Mouse (Mus musculus) adipocyte (in vitro differentiated cells): Measurements from ENCODE around the gene Ifrd2.

Experiments
- DNase-seq: peaks from one replicate; pipeline ENCODE4 v3.0.0-alpha.2; 2016; ENCODE audit warnings: low spot score

Gene Ifrd2

GRCm38 (mm10) chr9:107599842-107600241 is 12.4 kb downstream of the Ifrd2 start:
- no peak for DNase-seq

DNA sequence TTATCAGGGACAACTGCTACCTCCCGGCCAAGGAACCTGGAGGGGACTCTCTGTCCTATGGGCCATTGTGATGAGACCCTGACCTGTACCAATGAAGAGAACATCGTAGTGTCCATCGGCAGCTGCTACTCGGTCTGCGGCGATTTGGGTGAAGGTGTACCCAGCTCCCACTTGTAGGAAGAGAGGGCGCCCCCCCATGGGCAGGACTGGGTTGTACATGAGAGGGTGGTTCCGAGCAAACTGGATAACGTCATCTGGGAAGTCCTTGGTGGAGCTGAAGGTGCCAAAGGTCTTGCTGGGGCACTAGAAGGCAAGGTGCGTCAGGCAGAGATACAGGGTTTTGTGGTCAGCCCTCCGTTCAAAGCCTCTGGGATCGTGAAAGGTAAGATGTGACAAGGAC is 13.3 kb downstream of the Ifrd2 start:
- no peak for DNase-seq

- no peak for DNase-seq
Observed at GRCm38 (mm10) chr9:107601275-107601674, 13.8 kb downstream of the Ifrd2 start.

DNA sequence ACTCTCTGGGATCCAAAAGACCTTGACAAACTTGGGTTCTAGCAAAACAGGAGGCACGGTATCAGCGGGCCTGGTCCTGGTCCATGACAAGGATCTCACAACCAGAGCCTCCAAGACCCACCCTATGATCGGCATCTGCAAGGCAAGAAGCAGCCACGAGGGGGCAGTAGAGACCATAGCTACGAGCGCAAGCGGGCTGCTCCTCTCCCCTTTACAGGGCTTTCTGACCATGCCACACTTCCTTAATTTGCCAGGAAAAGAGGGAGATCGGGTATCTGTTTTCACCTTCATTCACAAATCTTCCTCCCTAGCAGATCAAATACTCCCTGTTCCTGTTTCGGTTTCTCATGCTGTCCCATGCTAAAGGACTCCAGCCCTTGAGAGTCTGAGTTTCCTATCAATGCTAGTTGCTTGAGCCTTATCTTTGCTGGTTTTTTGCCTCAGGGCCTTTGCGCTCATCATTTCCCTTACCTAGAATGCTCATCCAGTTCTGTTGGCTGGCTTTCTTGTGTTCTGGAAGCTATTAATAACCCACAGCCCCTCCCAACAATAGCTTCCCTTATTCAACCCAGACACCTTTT is 14.7 kb downstream of the Ifrd2 start:
- DNase-seq: peak; percentile 87

GRCm38 (mm10) chr9:107603251-107603650 is 15.8 kb downstream of the Ifrd2 start:
- no peak for DNase-seq

DNA sequence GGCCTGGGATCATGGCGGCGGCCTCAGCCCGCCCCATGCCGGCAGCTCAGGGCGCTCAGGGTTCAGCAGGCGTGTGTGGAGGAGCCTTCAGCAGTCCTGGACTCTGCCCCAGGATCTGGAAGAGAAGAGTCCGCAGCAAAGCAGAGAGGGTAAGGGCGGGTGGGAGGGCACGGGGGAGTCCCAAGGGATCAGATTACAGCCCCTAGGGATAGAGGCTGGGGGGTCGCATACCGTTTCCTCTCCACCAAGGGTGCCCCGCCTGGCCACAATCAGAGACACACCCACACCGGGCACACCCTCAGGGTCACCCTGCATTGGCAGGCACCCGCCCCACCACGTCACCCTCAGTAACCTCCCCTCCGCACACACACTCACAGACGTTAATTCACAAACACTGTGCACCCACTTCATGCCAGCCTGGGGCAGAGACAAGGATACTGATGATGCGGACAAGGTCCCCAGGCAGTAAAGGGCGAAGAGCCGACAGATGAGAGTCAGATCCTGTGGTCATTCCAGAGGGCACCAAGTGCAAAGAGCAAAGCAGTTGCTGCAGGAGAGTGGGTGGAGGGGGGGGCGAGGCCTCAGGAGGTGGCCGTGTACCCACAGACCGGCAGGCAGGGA is 17.7 kb downstream of the Ifrd2 start:
- no peak for DNase-seq

DNA sequence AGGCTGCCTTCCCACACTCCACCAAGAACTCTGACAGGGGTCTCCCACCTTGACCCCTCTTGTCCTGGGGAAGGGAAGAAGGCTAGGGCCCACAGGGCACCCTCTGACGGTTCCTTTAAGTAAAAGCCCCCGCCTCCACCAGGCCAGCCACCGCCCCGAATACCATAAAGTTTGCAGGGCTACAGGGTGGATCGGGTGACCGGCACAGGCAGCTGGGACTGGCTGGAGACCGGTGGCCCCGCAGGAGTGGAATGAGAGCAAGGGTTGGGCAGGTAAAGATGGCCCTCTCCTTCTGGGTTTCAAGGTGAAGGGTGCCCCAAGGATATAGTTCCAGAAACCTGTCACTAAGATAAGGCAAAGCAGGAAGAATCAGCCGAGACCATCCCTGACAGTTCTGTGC is 19.1 kb downstream of the Ifrd2 start:
- no peak for DNase-seq

DNA sequence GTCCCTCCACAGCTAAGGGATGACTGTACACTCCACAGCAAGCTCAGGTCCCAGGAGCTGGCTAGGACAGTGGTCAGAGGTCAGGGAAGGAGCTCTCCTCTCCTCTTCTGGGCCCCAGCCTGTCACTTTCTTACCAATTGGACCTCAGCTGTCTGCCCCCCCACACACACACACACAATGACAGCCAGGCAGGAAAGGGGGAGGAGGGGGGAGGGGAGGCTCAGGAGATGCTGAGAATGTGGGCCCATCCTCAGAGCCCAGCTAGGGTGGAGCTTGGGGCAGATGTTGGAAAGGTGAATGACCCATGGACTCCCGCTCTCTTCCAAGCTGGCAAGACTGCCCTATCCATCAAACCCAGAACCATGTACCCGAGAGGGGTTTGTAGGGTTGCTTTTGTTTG is 19.6 kb downstream of the Ifrd2 start:
- DNase-seq: no peak

DNA sequence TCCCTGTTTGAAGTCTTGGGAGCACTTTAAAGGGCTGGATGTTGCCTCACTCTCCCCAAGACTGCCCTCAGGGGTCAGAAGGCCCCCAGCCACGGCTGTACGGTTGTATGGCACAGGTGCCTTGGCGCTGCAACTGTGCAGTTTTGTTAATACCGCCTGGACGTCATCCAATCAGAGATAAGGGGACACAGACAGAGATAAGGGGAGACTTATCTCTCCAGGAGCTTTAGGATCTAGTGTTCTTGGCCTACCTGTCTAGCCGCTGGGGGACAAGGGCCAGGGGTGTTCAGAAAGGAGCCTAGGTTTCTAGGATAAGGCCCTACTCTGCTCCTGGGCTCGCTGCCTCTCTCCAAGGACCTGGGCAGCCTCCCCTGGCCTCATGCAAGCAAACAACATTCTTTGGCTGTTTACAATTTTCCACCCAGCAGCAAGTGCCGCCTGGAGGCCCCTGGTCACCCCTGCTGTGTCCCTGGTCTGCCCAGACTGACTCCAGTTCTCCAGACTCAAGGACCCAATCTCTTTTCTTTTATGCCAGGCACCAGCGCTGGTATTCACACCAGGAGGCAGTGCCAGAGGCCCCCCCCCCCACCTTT is 20.3 kb downstream of the Ifrd2 start:
- no peak for DNase-seq

DNA sequence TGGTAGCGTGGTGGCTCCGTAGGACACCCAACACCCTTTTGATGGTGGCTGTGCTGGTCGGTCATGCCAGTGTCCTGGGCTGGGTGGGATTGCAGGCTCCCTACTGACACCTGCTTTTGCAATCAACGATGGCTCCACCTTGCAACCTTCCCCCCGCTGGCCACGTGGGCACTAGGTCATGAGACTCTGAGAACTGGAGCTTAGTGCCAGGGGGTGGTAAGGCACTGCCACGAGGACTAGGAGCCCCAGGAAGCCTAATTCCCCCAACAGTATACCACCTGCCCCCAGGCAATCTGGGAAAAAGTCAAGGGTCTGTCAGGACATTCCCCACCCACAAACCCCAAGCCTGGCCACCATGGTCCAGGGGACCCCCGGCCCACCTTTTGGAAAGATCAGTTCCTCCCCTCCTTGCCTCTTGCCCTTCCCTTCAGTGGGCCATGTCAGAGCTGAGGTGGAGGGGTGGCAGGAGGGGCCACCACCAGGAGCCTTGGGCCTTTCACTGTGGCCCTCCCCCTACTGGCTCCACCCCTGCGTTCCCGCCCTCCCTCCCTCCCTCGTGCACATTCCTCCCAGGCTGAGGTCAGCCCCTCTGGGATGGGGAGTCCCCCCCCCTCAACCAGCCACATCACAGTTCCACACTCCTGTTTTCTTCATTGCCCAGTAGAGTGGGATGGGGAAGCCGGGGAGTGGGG is 21.4 kb downstream of the Ifrd2 start, which contains the start of gene Sema3b:
Gene Sema3b (minus strand): TSS at position 489 of the 692 bp plus-strand sequence.
- no peak for DNase-seq

- DNase-seq: no peak
Observed at GRCm38 (mm10) chr9:107609433-107609830, 22.0 kb downstream of the Ifrd2 start.

DNA sequence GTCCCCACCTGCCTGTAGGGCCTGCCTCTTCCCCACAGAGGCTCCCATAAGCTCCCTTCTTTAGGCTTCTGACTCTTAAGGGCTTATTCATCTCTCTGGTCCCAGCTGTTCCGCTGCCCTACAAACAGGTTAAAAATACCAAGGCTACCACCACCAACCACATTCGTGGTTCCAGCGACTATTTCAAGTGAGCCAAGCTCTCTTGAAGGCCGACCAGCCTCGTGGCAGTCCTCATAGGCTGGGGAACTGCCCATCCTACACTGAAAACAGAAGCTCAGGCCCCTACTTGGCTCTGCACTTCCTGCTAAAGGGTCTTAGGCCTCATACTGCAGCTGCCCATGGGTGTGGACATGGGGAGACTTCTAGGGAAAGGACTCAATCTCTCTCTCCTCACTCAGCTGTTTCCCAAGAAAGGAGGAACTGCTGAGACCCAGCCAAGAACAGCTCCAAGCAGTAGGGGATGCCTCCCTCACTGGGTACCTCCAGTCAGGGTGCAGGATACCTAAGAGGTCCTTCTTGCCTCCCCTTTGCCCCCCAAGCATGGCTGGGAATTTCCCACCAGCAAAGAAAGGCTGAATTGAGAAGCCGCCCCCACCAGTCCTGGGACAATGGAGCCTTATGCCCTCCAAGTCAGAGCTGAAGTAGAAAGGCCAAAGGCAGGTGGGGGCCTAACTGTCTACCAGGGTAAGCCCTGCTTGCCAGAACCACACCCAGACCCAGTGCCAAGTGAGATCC is 24.2 kb downstream of the Ifrd2 start:
- no peak for DNase-seq

- peak; percentile 94 for DNase-seq
Observed at GRCm38 (mm10) chr9:107612191-107612944, 24.9 kb downstream of the Ifrd2 start.

DNA sequence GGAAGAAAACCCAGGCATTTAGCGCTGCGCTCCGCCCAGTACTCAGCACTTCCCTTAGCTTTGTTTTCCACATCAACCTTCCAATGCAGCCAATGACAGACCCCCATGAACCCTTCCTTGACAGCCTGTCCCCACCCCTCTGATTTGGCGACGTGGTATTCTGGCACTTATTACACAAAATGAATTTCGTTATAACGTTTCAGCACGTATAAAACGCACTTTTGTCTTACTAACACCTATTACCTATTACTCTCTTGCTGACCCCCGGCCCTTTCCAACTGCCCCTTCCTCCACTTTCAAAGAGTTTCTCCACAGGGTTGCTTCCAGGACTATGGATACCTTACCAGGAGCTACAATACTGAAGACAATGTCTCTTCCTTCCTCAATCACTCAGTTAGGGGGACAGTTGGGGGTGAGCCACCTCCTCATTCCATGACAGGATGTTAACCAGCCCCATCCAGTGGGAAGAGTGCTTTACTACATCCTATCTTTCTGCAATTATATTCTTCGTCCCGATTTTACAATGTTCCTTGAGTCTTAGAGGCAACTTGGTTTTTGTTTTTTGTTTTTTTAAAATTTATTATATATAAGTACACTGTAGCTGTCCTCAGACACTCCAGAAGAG is 25.6 kb downstream of the Ifrd2 start:
- no peak for DNase-seq

GRCm38 (mm10) chr9:107615035-107615434 is 27.6 kb downstream of the Ifrd2 start:
- DNase-seq: no peak

GRCm38 (mm10) chr9:107617461-107617860 is 30.0 kb downstream of the Ifrd2 start:
- no peak for DNase-seq

DNA sequence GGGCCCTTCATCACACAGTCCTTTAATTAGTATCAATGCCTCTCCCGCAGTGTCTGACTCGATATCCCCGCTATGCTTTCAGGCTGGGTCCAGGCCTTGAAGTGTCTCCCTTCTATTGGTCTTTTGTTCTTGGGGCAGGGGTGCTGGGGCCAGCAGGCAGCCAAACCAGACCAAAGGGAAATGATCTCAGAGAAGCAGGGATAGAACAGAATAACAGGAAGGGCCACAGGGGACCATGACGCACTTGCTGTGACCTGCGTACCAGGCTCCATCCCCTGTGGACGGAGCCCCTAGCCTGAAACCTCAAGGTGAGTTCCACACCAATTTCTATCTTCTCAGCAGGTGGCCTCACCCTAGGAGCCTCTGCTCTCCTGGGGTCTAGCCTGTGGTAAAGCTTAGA is 30.7 kb downstream of the Ifrd2 start:
- DNase-seq: no peak

GRCm38 (mm10) chr9:107618778-107619545 is 31.5 kb downstream of the Ifrd2 start:
- DNase-seq: peak; percentile 66

- peak; percentile 33 for DNase-seq
Observed at GRCm38 (mm10) chr9:107619546-107619879, 32.1 kb downstream of the Ifrd2 start.

DNA sequence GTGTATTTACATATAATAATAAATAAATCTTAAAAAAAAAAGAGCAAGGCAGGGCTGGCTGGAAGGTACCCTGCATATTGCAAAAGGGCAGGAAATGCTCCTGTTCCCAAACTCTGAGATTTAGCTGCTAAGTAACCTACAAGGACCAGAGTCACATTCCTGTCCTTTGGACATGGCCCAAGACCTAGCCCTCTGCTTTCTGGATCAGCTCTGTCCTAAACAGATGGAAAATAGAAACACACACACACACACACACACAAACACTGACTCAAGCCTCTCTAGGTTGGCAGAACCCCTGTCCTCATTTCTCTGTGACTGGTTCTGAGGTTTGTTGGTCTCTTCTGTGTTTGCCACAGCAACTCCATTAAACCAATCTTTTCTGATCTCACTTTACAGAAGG is 33.5 kb downstream of the Ifrd2 start:
- peak; percentile 51 for DNase-seq

DNA sequence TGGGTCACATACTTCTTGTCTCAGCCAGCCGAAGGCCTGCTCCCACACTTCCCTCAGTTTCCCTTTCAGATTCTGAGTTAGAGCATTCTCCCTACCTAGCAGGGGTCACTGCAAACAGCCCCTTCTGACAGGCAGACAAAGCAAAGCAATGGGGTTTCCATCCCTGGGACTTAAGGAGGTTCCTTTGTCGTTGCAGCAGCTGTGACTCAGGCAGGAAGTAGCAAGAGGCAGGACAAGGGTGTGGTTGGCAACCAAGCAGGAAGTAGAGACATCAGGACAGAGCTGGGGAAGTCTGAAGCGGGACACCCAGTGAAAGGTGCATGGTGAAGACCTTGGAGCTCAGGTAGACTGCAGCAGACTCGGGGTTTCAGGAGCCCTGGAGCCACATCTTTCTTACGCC is 37.1 kb downstream of the Ifrd2 start:
- no peak for DNase-seq
